Mouse (Mus musculus): ENCODE results near the gene Cnst. TPM values are rescaled to one million over a fixed set of nuclear protein-coding genes. Genes with fewer than 3 reads are reported as not detected.

Gene Cnst
- 19.8 and 20.1 TPM in 2 replicates for polyA plus RNA-seq (2015; fragmentation: Nextera tagmentation; extraction: Ambion mirVana)

DNA sequence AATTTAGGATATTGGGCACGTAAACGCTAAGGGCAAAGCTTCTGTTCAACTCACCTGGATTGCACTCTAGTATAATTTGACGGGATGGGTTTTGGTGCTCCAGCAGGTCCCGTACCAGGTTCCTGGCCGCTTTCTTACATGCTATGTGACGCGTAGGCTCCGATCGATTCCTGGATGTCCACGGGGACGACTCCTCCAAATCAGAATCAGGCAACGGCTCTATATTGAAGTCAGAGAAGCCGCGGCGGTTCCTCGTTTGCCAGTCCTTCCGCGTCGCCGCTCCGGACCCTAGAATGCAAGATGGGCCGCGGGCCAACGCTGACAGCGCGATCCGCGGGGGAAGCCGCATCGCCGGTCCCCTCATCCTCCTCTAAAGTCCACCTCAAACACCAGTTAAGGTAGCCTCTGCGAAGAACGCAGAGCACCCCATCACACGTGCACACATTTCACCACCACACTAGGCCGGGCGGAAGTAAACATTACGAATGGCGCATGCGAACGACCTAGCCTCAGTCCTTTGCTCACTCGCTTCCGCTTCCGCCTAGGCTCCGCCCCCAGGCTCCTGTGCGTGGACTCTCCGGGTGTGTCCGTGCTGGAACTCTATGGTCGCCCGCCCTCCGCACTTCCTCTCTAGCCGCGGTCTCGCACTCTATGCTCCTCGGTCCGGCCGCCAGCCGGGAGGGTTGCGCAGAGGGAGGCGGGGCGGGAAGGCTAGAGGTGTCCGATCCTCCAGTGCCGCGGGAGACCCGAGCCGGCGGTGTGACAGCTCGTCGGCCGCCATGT is at the start of gene Cnst, which contains the start of gene Tfb2m:
Gene Cnst, plus strand, starts transcription at position 603 of the 783 bp plus-strand sequence.
Gene Tfb2m, minus strand, starts transcription at position 500 of the 783 bp plus-strand sequence.

DNA sequence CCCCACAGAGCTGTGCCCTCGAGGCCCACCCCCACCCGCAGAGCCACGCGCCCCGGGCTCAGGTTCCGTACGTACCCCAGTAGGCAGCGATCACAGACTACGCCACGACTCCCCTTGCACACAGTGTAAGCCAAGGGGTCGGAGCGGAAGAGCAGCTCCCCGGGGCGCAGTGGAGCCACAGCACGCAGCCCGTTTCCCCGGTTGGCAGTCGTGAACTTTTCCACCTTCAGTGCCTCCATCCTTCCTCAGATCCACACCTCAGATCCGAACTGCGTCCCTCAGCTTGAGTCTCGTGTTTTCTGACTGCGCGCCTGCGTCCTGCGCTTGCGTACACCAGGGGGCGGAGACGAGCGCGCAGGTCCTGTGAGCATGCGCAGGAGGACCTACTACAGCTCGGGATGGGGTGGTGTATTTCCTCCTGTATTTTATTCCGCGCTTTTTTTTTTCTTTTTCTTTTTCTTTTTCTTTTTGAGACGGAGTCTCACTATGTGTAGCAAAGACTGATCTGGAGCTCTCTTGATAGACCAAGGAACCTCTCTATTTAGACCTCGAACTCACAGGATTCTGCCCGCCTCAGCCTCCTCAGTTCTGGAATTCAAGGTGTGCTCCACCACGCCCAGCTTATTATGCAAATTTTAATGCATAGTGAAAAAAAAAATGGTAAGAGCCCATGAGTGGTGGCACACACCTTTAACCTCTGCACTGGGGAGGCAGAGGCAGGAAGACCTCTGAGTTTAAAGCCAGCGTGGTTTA is 28.3 kb upstream of the Cnst start, which contains the start of gene Smyd3:
Gene Smyd3, minus strand, starts transcription at position 329 of the 753 bp plus-strand sequence.

DNA sequence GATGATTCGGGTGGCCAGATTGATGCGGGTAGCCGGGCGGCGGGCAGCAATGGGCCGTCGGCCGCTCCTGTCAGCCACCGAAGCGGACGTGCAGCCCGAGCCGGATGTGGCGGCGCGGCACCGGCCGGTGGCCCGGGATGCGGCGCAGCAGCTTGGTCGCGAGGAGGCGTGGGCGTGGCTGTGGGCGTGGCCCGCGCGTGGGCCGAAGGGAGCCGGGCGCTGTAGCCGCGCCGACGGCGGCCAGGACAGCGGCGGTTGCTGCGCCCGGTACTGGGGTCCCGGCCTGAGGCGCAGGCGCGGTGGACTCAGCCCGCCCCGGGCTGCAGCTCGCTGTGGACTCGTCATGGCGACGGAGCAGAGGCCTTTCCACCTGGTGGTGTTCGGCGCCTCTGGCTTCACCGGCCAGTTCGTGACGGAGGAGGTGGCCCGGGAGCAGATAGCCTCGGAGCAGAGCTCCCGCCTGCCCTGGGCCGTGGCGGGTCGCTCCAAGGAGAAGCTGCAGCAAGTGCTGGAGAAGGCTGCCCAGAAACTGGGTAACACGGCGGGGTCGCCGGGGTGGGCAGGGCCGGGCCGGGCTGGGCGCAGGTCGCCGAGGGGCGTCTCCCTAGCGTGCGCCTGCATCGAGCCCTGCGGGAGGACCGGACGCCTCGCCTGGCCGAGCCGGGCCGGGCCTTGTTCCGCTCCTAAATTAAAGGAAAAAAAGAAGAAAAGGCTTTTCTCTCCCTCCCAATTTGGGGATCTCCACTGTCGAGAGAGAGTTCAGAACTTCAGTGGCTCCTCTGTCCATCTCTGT is 122.0 kb downstream of the Cnst start, which contains the start of gene Sccpdh:
Gene Sccpdh, plus strand, starts transcription at position 198 of the 793 bp plus-strand sequence.

Other genes with a start within 250 kb of the Cnst start
- 9.3 and 10.4 TPM in 2 replicates for gene Smyd3, start 28.3 kb upstream of the Cnst start, polyA plus RNA-seq (2015; fragmentation: Nextera tagmentation; extraction: Ambion mirVana)
- gene Tfb2m, start 103 bp upstream of the Cnst start, polyA plus RNA-seq (2015; fragmentation: Nextera tagmentation; extraction: Ambion mirVana): 23.5 and 30.2 TPM in 2 replicates
- 56.2 and 60.5 TPM in 2 replicates for gene Sccpdh, start 121.8 kb downstream of the Cnst start, polyA plus RNA-seq (2015; fragmentation: Nextera tagmentation; extraction: Ambion mirVana)
- not detected in 2 replicates for gene Kif28, start 198.9 kb downstream of the Cnst start, polyA plus RNA-seq (2015; fragmentation: Nextera tagmentation; extraction: Ambion mirVana)